Mouse (Mus musculus) heart, postnatal 25 days (tissue): ENCODE measurements around the gene Rad51c. TPM values are rescaled to one million over a fixed set of nuclear protein-coding genes. Genes with fewer than 3 reads are reported as not detected.
"Not testable (repeated sequence)": the region's sequence is repeated elsewhere in the genome, so short reads cannot be mapped to it uniquely, and the experiment has no call there.

Experiments used
- DNase-seq: peaks from one replicate; pipeline ENCODE4 v3.0.0; 2022; ENCODE audit warnings: low spot score
- intact Hi-C: fragments of 180-260 bp; cut with DNase I; formaldehyde crosslinking; loops from one replicate; pipeline ENCODE4 v1.15.1; 2025
- total RNA-seq, 2 experiments: library from RNA; stranded (reverse); gene quantifications; 2 replicates each; pipeline ENCODE4 v1.2.3; 2021

Gene Rad51c
- total RNA-seq, 2 experiments from 2014 or later = 1.6 to 1.7 TPM

- intact Hi-C loops = loop anchor here (5.0 kb wide), 1 partner anchor 69 kb away; no protein-coding TSS in a partner anchor
- DNase-seq = no peak
Observed at GRCm38 (mm10) chr11:87432933-87433669, 28.3 kb upstream of the Rad51c start.

- no peak for DNase-seq
- intact Hi-C loops = loop anchor here (5.0 kb wide), 1 partner anchor 70 kb away; no protein-coding TSS in a partner anchor
Observed at GRCm38 (mm10) chr11:87432447-87432846, 27.7 kb upstream of the Rad51c start.

- intact Hi-C loops = loop anchor here (5.0 kb wide), 1 partner anchor 70 kb away; no protein-coding TSS in a partner anchor
- DNase-seq = not testable (repeated sequence)
Observed at GRCm38 (mm10) chr11:87431813-87432212, 27.1 kb upstream of the Rad51c start.

GRCm38 (mm10) chr11:87430374-87430773 is 25.6 kb upstream of the Rad51c start:
- DNase-seq = no peak
- intact Hi-C loops = loop anchor here (5.0 kb wide), 1 partner anchor 72 kb away; no protein-coding TSS in a partner anchor

GRCm38 (mm10) chr11:87429363-87429762 is 24.6 kb upstream of the Rad51c start:
- intact Hi-C loops = loop anchor here (5.0 to 10.0 kb wide), 2 partner anchors 43 to 165 kb away; partner anchors contain the start of gene Mtmr4
- no peak for DNase-seq

GRCm38 (mm10) chr11:87428051-87428673 is 23.4 kb upstream of the Rad51c start:
- no peak for DNase-seq
- intact Hi-C loops = loop anchor here (5.0 to 10.0 kb wide), 2 partner anchors 44 to 167 kb away; partner anchors contain the start of gene Mtmr4

- DNase-seq = no peak
- intact Hi-C loops = loop anchor here (2.0 to 10.0 kb wide), 3 partner anchors 13 to 167 kb away; partner anchors contain the start of gene Mtmr4
Observed at GRCm38 (mm10) chr11:87427273-87428050, 22.7 kb upstream of the Rad51c start.

GRCm38 (mm10) chr11:87426450-87427250 is 21.9 kb upstream of the Rad51c start:
- DNase-seq = peak; percentile 74
- intact Hi-C loops = loop anchor here (2.0 to 10.0 kb wide), 3 partner anchors 14 to 168 kb away; partner anchors contain the start of gene Mtmr4

GRCm38 (mm10) chr11:87426121-87426449 is 21.3 kb upstream of the Rad51c start:
- intact Hi-C loops = loop anchor here (2.0 to 10.0 kb wide), 3 partner anchors 15 to 169 kb away; partner anchors contain the start of gene Mtmr4
- no peak for DNase-seq

- DNase-seq = no peak
Observed at GRCm38 (mm10) chr11:87423551-87424325, 19.0 kb upstream of the Rad51c start.

GRCm38 (mm10) chr11:87422511-87423340 is 18.0 kb upstream of the Rad51c start:
- intact Hi-C loops = loop anchor here (10.0 kb wide), 1 partner anchor 172 kb away; the partner anchor contains the start of gene Mtmr4

More at GRCm38 (mm10) chr11:87423551-87424325, 19.0 kb upstream of the Rad51c start:
- intact Hi-C loops = loop anchor here (10.0 kb wide), 1 partner anchor 171 kb away; the partner anchor contains the start of gene Mtmr4

GRCm38 (mm10) chr11:87421760-87422201 is 17.0 kb upstream of the Rad51c start:
- no peak for DNase-seq
- intact Hi-C loops = loop anchor here (2.0 to 10.0 kb wide), 2 partner anchors 17 to 173 kb away; partner anchors contain the start of genes Mtmr4, Rad51c and Tex14

More at GRCm38 (mm10) chr11:87422511-87423340, 18.0 kb upstream of the Rad51c start:
- DNase-seq = peak; percentile 80

GRCm38 (mm10) chr11:87420861-87421260 is 16.1 kb upstream of the Rad51c start:
- intact Hi-C loops = loop anchor here (2.0 to 10.0 kb wide), 2 partner anchors 16 to 174 kb away; partner anchors contain the start of genes Mtmr4, Rad51c and Tex14
- DNase-seq = no peak

- no peak for DNase-seq
- intact Hi-C loops = no loop called here
Observed at GRCm38 (mm10) chr11:87416120-87416519, 11.4 kb upstream of the Rad51c start.

- intact Hi-C loops, DNase-seq: not testable (repeated sequence)
Observed at GRCm38 (mm10) chr11:87413412-87413811, 8.7 kb upstream of the Rad51c start.

GRCm38 (mm10) chr11:87404111-87404853 is 472 bp downstream of the Rad51c start:
- peak; percentile 90 for DNase-seq
- intact Hi-C loops = loop anchor here (2.0 kb wide), 1 partner anchor 17 kb away; no protein-coding TSS in a partner anchor
